Mouse (Mus musculus) bone marrow, adult 2 months (tissue): Measurements from ENCODE around the gene Clstn1. TPM values are rescaled to one million over a fixed set of nuclear protein-coding genes. Genes with fewer than 3 reads are reported as not detected.

Experiments used
- H3K27ac ChIP-seq: fragments of 200-500 bp; 2 replicates; pipeline ENCODE4 v1.5.1; 2012; ENCODE audit warnings: low read depth, mild to moderate bottlenecking, control low read depth, inconsistent platforms, low read length; ENCODE audit not compliant: control insufficient read depth, poor library complexity, insufficient read depth
- H3K4me1 ChIP-seq: fragments of 200-500 bp; 2 replicates; pipeline ENCODE4 v1.6.1; 2011; ENCODE audit warnings: low read length; ENCODE audit not compliant: control insufficient read depth, insufficient read depth
- H3K4me3 ChIP-seq: fragments of 200-500 bp; replicated peaks from 2 replicates; pipeline ENCODE3; 2011; ENCODE audit warnings: mild to moderate bottlenecking, low read depth, low read length, control low read depth; ENCODE audit not compliant: control insufficient read depth
- CTCF ChIP-seq: fragments of 200-500 bp; IDR thresholded peaks from 2 replicates; pipeline ENCODE4 v1.5.1; 2011; ENCODE audit warnings: low read length, control low read depth; ENCODE audit not compliant: control insufficient read depth, insufficient read depth
- POLR2A ChIP-seq: fragments of 200-500 bp; IDR thresholded peaks from 2 replicates; pipeline ENCODE4 v1.6.1; 2011; ENCODE audit warnings: low read depth, mild to moderate bottlenecking, control low read depth, low read length, borderline replicate concordance; ENCODE audit not compliant: control insufficient read depth
- WGBS: fragments of 180-500 bp; shearing (Covaris S2); methylation state at CpG from one replicate; pipeline ENCODE4 v1.1.7; 2018; 5-methylcytosine and 5-hydroxymethylcytosine counted together
- polyA plus RNA-seq: library from polyadenylated mRNA; stranded (reverse); fragments of >200 nt; gene quantifications from 2 replicates; pipeline ENCODE4 v1.2.4, GENCODE M21; 2011; ENCODE audit warnings: low replicate concordance; ENCODE audit not compliant: missing spikeins, insufficient read depth, insufficient read length

Clstn1 gene
- polyA plus RNA-seq, 1 experiment, result 6.3 TPM

DNA sequence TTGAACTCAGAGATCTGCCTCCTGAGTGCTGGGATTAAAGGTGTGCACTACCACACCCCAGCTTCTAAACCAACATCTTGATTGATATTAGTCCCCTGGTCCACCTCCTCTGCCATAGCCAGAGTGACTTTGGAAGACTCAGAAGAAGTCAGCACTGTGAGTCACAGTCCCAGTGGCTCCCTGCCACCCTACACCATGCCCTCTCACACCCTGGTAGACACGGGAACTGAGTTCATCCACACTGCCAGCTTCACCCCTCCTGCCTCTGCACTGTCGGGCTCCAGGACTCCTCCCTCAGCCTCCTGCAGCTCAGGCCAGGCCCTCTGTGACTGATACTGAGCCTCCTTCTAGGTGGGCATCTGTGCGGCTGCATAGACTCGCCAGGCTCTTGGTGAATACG lies 35.4 kb upstream of the Clstn1 start:
- Histone ChIP-seq H3K27ac (no peak overlapping the region), H3K4me1 (no peaks in the 10 kb centered on the region), H3K4me3 (no peak overlapping the region)
- WGBS, result 83% methylated on average over 5 of the region's 5 CpGs
- TF ChIP-seq POLR2A (no peak), CTCF (no peak)

GRCm38 (mm10) chr4:149551696-149552095 lies 34.6 kb upstream of the Clstn1 start:
- 76% methylated on average over 5 of the region's 5 CpGs for WGBS
- Histone ChIP-seq H3K4me3 (no peak overlapping the region), H3K4me1 (no peaks in the 10 kb centered on the region), H3K27ac (no peak overlapping the region)
- TF ChIP-seq CTCF (no peak), POLR2A (no peak)

- Histone ChIP-seq H3K4me3 (no peak overlapping the region), H3K27ac (no peak overlapping the region), H3K4me1 (no peaks in the 10 kb centered on the region)
- no peak for TF ChIP-seq POLR2A
- TF ChIP-seq CTCF, result no peak
- WGBS, result 14% methylated on average over 7 of the region's 7 CpGs
These were observed 32.4 kb upstream of the Clstn1 start for GRCm38 (mm10) chr4:149553834-149554233.

- Histone ChIP-seq H3K27ac (no peak overlapping the region), H3K4me1 (no peaks in the 10 kb centered on the region), H3K4me3 (no peak overlapping the region)
- WGBS, result 75% methylated on average over 4 of the region's 4 CpGs
- no peak for TF ChIP-seq CTCF
- TF ChIP-seq POLR2A, result no peak
These were observed 30.2 kb upstream of the Clstn1 start for GRCm38 (mm10) chr4:149556111-149556510.

DNA sequence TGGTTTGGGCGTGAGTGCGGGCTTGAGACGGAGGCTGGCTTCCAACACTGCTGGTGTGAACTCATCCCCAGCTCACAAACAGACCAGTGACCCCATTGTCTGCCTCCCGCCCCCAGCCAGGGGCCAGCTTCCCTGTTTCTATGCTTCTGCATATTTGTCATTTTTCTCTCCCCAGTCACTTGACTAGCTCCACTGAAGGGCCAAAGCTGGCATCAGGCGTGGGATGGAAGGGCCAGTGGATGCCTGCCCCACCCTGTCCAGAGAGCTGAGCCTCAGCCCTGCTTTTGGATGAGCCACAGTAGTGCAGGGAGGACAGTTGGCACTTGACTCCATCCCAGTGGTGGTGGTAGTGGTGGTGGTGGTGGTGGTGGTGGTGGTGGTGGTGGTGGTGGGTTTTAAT lies 28.4 kb upstream of the Clstn1 start:
- H3K4me1 ChIP-seq, result no peaks in the 10 kb centered on the region
- 84% methylated on average over 5 of the region's 5 CpGs for WGBS
- TF ChIP-seq CTCF (no peak), POLR2A (no peak)
- H3K4me3 ChIP-seq, result no peak overlapping the region
- H3K27ac ChIP-seq, result no peak overlapping the region

DNA sequence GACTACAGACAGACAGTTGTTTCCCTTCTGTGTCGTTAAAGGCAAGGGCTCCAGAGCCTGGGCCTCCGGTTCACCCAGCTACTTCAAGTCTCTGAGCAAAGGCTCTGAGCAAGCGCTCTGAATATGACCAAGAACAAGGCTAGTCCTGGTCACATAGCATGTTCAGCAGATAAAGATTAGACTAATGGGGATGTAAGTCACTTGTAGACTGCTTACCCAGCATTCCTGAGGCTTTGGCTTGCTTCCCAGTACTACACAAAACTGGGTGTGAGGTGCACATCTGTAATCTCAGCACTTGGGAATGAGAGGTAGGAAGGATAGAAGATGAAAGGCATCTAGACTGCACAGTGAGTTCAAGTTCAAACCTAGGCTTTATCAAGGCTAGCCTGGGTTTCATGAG lies 27.9 kb upstream of the Clstn1 start:
- Histone ChIP-seq H3K27ac (no peak overlapping the region), H3K4me3 (no peak overlapping the region), H3K4me1 (no peaks in the 10 kb centered on the region)
- TF ChIP-seq POLR2A (no peak), CTCF (no peak)
- WGBS, result 45% methylated on average over 3 of the region's 3 CpGs

GRCm38 (mm10) chr4:149561392-149561791 lies 24.9 kb upstream of the Clstn1 start:
- 71% methylated on average over 4 of the region's 4 CpGs for WGBS
- TF ChIP-seq CTCF, result no peak
- no peak for TF ChIP-seq POLR2A
- H3K4me3 ChIP-seq, result no peak overlapping the region
- no peak overlapping the region for H3K27ac ChIP-seq
- no peaks in the 10 kb centered on the region for H3K4me1 ChIP-seq

- no peak overlapping the region for H3K4me3 ChIP-seq
- H3K27ac ChIP-seq, result no peak overlapping the region
- WGBS, result 19% methylated on average over 21 of the region's 21 CpGs
These were observed 24.0 kb upstream of the Clstn1 start for GRCm38 (mm10) chr4:149561986-149562904.

More at GRCm38 (mm10) chr4:149561986-149562904, 24.0 kb upstream of the Clstn1 start:
- no peaks in the 10 kb centered on the region for H3K4me1 ChIP-seq
- no peak for TF ChIP-seq POLR2A
- no peak for TF ChIP-seq CTCF
